Mouse (Mus musculus): Measurements from ENCODE around the gene Clk2.
A peak's percentile ranks its signal among the peaks of the same experiment; 100 is the strongest.
"Not testable (repeated sequence)": the region's sequence is repeated elsewhere in the genome, so short reads cannot be mapped to it uniquely, and the experiment has no call there.

Clk2 gene

DNA sequence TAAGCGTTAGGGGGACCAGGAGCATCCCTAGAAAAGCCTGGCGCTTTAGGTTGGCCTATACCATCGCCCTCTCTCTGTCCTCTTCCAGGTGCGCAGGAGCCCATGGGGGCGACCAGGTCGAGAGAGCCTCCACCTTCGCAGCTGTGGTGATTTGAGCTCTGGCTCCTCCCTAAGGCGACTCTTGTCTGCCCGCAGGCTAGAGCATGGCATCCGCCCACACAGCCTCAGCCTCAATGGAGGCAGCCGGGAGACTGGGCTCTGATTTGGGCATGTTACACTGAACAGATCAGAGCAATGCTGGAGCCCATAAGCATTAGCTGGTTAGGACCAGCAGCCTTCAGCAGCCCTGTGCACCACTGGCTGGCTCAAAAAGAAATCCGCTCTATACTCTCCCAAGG, 23.9 kb downstream of the Clk2 start:
- peak; percentile 61 for DNase-seq (ENCODE audit: low read depth, low spot score)

DNA sequence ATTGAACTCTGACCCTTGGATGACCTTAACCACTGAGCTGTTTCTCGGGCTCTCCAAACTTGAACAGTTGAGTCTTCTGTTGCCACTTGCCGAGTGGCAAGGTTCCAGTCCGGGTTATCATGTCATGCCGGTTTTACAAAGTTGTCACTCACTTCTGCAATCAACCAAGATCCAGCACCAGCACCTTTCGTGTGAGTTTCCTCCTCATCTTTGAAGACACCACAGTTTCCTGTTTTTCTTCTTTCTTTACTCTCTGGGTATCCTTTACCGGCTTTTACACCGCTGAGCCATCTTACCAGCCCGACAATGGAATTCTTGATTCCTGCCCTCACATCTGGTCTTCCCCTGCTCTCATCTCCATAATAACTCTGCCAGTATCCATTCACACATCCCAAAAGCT, 25.8 kb downstream of the Clk2 start:
- DNase-seq (ENCODE audit: low read depth, low spot score), result no peak

DNA sequence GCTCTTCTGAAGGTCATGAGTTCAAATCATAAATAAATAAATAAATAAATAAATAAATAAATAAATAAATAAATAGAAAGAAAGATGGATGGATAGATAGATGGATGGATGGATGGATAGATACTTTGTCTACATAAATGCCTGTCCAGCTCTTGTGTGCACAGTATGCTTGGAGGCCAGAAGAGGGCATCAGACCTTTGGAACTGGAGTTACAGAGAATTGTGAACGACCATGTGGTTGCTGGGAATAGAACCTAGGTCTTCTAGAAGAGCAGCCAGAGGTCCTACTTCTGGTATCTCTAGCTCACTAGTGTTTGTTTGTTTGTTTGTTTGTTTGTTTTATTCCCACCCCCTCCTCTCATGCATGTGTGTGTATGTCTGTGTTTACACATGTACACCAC, 28.8 kb downstream of the Clk2 start:
- no peak for DNase-seq (ENCODE audit: low read depth, low spot score)

DNA sequence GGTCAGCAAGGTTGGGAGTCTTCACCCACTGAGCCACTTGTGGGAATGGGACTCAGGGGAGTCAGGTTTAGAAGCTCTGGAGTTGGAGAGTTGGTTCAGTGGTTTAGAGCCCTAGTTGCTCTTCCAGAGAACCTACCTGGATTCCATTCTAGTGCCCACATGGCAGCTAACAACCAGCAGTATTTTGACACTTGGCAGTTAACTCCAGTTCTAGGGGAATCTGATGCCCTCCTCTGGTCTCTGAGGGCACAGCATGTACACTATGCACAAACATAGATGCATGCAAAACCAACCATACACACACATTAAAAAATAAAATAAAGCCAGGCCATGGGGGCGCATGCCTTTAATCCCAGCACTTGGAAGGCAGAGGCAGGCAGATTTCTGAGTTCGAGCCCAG, 29.3 kb downstream of the Clk2 start:
- DNase-seq (ENCODE audit: low read depth, low spot score), result no peak

DNA sequence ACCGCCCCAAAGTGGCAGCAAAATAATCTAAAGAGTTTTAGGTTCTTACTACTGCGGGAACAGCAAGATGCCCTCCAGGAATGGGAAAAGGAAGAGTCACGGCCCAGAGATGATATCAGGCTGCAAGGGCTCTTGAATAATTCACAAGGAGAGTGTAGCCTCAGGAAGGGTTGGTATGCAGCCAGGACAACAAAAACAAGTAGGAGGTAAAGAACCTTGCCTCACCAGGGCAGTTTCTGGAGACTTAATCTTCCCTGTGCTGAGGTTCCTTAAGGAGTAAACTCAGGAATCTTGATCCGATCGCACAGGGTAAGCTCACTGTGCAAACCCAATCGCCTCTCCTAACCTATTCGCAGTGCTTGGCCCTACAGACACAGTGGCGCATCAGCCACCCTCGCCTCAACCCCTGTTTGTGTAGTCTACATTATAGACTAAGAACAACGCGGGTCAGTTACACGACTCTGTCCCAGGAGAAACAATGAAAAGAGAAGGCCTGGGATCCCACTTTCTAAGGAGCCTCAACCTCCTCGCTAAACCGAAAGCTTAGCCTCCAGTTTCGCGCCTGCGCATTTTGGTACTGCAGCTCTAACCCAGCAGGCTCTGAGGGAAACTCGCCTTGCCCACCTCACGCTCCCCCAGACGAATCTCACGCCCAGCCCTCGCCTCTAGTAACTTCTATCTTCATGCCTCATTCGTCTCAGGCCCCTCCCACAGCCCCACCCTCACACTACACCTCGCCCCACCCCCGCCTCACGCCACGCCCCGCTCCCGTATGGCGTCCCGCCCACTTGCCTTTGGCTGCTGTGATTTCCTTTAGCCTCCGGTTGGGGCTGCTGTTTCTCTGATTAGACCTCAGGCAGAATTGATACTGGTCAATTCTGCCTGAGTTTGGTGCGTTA, 31.6 kb downstream of the Clk2 start:
- DNase-seq (ENCODE audit: low read depth, low spot score), result peak; percentile 96

DNA sequence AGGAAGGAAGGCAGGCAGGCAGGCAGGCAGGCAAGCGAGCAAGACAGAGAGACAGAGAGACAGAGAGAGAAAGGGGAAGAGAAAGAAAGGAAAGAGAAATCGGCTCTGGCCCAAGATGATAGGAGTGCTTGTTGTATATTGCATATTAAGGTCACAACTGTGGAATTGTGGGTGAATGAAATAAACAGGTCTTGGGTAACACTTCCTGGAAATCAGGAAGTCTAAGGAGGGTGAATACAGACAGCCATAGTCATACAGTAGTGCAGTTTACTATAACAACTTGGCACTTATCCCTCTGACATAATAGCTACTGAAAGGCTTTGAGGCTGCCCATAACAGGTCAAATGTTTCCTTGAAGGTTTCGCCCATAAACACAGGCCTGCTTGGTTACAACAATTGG, 35.2 kb downstream of the Clk2 start:
- DNase-seq (ENCODE audit: low read depth, low spot score), result no peak

DNA sequence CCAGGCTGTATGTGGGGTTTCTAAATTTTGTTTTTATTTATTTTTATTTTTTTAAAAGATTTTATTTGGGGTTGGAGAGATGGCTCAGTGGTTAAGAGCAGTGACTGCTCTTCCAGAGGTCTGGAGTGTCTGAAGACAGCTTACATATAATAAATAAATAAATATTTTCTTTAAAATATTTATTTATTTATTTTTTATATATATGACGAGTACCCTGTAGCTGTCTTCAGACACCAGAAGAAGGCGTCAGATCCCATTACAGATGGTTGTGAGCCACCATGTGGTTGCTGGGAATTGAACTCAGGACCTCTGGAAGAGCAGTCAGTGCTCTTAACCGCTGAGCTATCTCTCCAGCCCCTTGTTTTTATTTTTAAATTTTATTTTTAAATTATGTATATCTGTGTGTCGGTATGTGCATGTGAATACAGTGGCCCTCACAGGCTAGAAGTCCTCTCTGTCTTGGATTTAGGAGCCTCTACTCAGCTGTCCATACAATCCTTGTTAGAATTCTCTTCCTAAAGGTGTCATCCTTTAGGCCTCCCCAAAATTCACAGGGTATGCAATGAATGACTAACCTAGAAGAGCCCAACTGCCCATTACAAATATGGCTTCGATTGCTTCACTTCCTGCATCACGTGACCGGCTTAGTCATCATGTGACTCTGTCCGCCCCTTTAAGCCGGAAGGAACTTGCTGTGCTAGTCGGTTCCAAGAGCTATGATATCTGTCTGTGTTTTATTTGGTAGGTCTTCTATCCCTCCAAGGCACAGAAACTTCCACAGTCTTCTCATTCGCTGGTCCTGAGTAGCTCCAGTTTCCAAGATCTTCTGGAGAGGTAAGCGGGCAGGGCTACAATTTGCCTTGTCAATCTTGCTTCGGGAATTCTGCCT, 37.9 kb downstream of the Clk2 start, which contains the start of gene Gba:
Gba (plus strand) TSS at position 676 of the 889 bp plus-strand sequence.
- peak; percentile 94 for DNase-seq (ENCODE audit: low read depth, low spot score)

DNA sequence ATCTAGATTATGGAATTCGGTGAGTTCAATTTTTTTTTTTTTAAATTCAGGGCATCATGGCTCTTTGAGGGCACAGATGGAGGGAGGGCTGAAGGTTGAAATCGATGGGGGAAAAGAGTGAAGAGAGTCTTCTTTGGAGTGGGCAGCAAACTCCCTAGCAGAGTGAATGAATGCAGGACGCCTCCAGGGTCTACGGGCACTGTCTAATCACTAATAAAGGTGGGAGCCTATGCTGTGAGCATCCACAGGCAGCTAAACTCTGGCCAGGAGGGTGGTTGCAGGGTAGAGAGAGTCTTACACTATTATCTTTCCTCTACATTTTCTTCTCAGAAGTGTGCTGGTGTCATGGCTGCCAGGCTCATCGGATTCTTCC, 38.5 kb downstream of the Clk2 start:
- DNase-seq (ENCODE audit: low read depth, low spot score), result no peak

DNA sequence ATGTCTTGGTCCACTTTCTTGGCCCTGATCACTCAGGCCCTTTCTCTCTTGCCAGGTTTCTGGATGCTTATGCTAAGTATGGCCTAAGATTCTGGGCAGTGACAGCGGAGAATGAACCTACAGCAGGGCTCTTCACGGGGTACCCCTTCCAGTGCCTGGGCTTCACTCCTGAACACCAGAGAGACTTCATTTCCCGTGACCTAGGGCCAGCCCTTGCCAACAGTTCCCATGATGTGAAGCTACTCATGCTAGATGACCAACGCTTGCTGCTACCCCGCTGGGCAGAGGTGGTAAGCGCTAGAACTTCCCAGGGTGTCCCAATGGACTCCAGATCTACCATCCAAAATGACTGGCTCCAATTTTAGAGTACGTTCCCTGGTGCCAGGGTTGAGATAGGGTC, 41.5 kb downstream of the Clk2 start:
- no peak for DNase-seq (ENCODE audit: low read depth, low spot score)

DNA sequence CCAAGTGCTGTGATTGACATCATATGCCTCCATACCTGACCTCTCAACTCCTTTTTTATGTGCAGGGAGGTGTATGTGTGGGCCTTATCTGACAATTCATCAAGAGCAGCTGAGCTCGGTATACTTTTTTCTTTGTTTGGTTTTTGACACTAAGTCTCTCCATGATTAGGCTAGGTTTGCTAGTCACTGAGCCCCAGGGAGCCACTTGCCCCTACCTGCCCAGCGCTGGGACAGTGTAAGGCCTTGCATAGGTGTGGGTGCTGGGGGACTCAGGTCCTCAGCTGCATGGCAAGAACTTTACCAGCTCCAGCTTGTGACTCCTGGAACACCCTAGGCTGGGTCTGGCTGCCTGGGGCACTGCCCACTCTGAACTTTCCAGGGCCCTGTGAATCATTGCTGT, 42.1 kb downstream of the Clk2 start:
- DNase-seq (ENCODE audit: low read depth, low spot score), result no peak

DNA sequence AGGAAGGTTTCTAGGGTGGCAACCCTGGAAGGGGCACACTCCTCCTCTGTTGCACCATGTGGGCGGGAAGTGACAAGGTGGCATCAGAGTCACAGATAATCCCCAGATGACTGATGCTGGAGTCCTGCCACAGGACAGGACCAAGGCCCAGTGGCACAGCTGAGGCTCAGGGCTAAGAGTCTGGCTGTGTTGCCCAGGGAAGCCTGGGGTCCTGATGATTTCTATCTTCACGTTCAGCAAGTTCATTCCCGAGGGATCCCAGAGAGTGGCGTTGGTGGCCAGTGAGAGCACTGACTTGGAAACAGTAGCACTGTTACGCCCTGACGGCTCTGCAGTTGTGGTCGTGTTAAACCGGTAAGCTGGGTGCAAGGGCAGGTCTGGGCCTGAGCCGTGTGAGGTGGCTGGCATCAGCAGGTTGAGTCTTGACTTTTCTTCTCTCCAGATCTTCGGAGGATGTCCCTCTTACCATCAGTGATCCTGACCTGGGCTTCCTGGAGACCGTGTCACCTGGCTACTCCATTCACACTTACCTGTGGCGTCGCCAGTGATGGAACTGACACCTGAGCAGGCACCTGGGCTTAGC, 43.6 kb downstream of the Clk2 start:
- no peak for DNase-seq (ENCODE audit: low read depth, low spot score)

DNA sequence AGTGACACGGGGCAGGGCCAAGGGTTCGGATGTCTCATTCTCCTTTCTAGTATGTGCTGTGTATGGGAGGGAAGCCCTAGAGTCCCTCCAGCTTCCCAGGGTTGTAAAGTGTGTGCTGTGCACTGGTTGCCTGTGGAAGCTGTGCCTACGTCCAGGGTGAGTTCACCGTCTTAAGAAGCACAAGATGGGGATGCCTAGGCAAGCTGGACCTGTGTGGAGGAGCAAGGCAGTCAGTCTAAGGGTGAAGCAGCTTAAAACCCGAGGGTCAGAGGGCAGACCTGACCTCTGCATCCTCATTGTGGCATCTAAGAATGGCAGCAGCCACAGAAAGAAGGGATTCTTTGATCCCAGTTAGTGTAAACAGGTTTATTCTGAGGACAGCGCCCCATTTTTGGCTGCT, 44.1 kb downstream of the Clk2 start:
- no peak for DNase-seq (ENCODE audit: low read depth, low spot score)

DNA sequence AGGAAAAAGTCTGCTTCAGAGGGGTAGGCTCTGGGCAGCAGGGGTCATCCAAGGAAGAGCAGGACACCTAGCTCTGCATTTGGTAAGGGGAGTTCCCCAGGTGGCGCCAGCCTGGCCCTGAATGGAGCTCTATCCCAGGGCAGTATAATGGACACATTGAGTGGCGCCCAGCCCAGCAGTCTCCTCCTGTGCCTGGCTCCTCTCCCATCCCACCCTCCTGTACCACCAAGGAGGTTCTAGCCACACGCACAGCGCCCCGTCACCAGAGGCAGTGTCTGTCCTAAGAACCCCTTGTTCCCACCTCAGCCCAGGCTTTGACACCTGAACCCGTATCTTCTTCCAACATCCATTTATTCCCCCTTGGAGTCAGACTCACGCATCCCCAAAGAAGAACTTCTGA, 45.1 kb downstream of the Clk2 start:
- no peak for DNase-seq (ENCODE audit: low read depth, low spot score)

DNA sequence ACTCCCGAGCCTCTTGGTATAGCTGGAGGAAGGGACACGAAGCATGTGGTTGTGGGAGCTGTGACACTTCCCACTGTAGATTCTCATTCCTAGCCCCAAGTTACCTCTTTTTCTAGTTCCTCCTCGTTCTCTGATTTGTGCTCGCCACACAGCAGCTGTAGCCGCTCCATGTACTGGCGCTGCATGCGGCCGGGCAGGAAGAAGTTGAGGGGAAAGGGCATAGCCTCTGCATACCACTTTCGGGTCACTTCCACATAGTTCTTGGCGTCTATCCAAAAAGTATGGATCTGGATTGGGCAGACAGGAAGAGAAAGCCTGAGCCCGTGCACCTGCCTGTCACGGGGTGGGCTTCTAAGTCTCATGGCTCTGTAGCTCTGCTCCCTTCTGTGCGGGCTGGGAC, 45.6 kb downstream of the Clk2 start:
- no peak for DNase-seq (ENCODE audit: low read depth, low spot score)

DNA sequence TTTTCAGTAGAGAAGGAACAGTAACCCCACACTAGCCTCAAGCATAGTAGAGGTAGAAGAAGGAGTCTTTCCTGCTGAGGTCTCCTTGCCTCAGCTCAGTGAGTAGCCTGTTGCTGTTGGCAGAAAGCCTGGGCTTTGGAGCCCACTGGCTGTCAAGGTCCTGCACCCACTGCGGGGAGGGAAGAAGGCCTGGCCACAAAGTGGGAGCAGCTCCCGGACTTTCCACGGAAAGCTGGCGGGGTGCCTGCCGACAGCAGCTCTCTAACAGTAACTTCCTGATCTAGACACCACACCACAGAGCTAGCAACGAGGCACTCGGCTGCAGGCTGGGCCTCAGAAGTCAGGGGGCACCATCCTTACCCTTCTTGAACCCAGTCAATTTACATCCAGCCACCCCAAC, 46.1 kb downstream of the Clk2 start:
- no peak for DNase-seq (ENCODE audit: low read depth, low spot score)

DNA sequence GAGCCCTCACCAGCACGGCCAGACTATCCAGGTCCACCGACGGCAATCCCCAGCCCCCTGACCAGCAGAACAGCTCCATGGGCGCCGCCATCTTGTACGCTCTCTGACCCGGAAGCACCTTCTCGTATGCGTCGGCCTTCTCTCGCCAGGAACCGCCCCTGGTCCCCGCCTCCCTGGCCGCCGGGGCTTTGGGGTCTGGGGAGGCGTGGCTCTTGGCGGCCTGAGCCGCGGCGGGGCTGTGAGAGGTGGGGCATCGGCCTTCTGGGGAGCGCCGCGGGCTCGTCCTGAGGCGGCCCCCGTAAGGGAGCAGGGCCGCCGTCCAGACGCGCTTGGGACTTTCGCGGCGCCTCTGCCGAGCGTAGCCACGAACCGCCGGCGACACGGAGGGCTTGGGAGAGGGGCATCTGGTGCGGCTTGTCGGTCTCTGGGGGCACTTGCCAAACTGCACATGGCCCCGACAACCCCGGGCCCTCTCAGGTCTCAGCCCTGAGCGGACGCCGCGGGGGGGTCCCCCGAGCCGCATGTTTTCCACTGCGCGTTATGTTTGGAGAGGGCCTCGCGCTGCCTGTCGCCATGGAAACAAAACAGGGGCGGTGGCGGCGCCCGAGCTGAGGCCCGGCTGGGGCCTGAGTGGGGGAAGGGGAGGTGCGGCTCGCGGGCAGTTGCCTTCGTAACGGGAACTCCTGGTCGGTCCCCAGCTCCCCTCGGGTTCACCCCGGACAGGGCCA, 49.4 kb downstream of the Clk2 start:
- peak; percentile 96 for DNase-seq (ENCODE audit: low read depth, low spot score)

DNA sequence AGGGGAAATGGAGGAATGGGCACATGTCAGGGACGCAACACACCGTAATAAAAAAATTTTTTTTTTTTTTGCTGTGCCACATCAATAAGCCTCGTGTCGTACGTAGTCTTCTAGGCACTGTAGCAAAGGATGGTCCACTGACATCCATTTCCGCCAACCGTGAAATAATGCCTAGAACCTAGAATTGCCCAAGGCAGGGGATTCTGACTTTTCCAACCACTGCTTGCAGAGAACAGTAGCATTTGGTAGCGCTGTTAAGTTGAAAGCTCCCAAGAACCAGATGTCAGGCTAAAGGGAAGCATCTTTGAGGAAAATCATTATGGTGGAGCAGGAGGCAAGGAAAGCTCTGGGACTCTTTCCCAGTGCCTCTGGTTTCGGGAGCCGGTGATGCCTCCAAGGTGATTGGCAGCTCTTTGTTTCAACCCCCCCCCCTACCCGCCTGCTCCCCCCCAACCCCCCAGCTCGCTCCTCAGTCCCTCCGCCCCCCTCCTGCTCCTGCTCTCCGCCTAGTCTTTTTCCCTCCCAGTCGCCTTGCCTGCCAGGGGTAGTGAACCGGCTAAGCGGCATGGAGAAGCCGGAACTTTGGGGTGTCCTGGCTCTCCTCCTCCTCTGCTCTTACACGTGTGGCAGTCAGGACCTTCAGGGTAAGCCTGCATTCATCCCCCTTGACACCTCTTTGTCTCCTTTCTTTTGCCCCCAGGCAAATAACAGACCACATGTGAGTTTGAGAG, 50.3 kb downstream of the Clk2 start, which contains the start of gene Thbs3:
Thbs3 (plus strand) TSS at position 500 of the 731 bp plus-strand sequence.
- no peak for DNase-seq (ENCODE audit: low read depth, low spot score)

DNA sequence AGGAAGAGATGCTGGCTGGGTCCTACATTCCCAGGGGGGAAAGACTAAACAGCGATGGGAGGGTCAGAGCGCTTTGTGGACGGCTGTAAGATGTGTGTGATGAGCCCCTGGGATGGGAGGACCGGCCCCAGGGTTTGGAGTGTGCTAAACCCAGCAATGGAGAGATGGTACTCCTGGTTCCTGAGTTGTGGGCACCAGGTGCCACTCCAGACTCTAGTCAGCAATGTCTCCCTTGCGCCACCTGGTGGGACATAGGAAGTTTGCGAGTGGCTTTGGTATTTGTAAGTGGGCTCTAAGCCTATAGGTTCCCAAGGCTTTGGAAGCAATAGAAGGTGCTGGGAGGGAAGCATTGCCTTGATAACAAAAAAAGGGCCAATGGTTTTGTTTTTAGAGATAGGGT, 51.3 kb downstream of the Clk2 start:
- peak; percentile 92 for DNase-seq (ENCODE audit: low read depth, low spot score)

DNA sequence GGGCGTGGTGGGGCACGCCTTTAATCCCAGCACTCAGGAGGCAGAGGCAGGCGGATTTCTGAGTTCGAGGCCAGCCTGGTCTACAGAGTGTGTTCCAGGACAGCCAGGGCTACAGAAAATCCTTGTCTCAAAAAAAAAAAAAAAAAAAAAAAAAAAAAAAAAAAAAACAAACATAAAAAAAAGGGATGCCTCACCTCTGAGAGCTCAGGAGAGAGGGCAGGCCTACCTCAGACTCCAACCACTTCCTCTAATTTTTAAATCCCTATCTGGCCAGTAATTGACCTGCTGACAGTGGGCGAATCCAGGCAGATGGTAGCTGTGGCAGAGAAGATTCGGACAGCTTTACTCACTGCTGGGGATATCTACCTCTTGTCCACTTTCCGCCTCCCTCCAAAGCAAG, 51.8 kb downstream of the Clk2 start:
- DNase-seq (ENCODE audit: low read depth, low spot score), result not testable (repeated sequence)

DNA sequence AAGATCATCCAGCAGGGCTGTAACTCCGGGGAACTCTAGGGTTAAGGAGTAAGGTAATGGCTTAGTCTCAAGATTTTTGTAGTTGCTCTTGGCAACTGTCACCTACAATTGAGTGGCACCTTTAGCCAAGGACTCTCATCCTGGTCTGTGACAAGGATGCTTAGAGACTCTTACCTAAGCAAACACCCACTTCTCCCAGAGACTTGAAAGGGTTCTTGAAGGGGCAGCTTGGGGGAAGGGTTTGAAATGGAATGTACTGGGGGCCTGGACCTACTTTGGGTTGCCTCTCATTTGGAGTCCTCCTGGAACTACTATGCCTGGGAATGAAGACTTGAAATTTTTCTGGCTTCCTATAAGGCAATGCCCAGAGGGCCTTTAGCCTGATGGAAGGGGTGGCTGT, 53.7 kb downstream of the Clk2 start:
- DNase-seq (ENCODE audit: low read depth, low spot score), result no peak

DNA sequence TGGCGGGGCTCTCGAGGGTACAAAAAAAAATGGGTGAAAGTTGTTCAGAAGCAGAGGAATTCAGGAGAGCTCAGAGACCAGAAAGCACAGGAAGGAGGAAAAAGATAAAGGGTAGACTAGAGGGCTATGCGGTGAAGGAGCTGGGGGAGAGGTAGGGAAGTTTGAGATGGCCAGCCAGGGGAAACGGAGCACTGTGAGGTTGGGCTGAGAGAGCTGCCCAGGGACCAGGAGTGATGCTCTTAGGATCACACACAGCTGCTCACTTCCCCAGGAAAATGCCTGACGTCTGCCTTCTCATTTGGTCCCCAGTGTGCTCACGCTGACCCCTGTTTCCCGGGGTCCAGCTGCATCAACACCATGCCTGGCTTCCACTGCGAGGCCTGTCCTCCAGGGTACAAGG, 55.0 kb downstream of the Clk2 start:
- no peak for DNase-seq (ENCODE audit: low read depth, low spot score)
